Mouse (Mus musculus): ENCODE measurements around the gene Rbm14. TPM values are rescaled to one million over a fixed set of nuclear protein-coding genes. Genes with fewer than 3 reads are reported as not detected.

Gene Rbm14
- total RNA-seq, 2 experiments from 2014 or later = 47.0 to 50.2 TPM

Other genes with a start within 250 kb of the Rbm14 start
- gene Lrfn4, start 196.0 kb downstream of the Rbm14 start, total RNA-seq (2021) = 10 to 100 TPM in 1 of 2 experiments, 1 to 10 TPM in 1; 7.3 to 10.2 TPM
- gene Rce1, start 186.0 kb downstream of the Rbm14 start, total RNA-seq (2021) = 10 to 100 TPM; 23.7 to 30.9 TPM
- under 1 TPM in 1 of 2 experiments, not detected in 1; 0.97 TPM for gene Gm960, start 113.0 kb downstream of the Rbm14 start, total RNA-seq (2021)
- 1 to 10 TPM; 4.7 to 7.3 TPM for gene Sptbn2, start 100.5 kb downstream of the Rbm14 start, total RNA-seq (2021)
- gene Rbm4b, start 55.1 kb downstream of the Rbm14 start, total RNA-seq (2021) = 10 to 100 TPM; 11.2 to 13.1 TPM
- gene Rbm4, start 17.7 kb downstream of the Rbm14 start, total RNA-seq (2021) = 10 to 100 TPM; 50.6 to 60.8 TPM
- 10 to 100 TPM; 18.7 to 19.9 TPM for gene Gm21992, start within 50 bp of the Rbm14 start, total RNA-seq (2021)
- 100 to 1,000 TPM; 109 to 114 TPM for gene Ccs, start 27.7 kb upstream of the Rbm14 start, total RNA-seq (2021)
- gene Ccdc87, start 27.7 kb upstream of the Rbm14 start, total RNA-seq (2021) = under 1 TPM in 1 of 2 experiments, not detected in 1; 0.12 TPM
- gene Ctsf, start 43.5 kb upstream of the Rbm14 start, total RNA-seq (2021) = 100 to 1,000 TPM; 205 to 216 TPM
- gene Actn3, start 66.3 kb upstream of the Rbm14 start, total RNA-seq (2021) = 10 to 100 TPM; 70.8 to 96.2 TPM
- gene Zdhhc24, start 67.0 kb upstream of the Rbm14 start, total RNA-seq (2021) = 10 to 100 TPM; 12.5 to 13.9 TPM
- gene Bbs1, start 95.0 kb upstream of the Rbm14 start, total RNA-seq (2021) = 10 to 100 TPM in 1 of 2 experiments, 1 to 10 TPM in 1; 7.4 to 10.3 TPM
- gene Dpp3, start 116.7 kb upstream of the Rbm14 start, total RNA-seq (2021) = 10 to 100 TPM; 74.1 to 83.4 TPM
- gene Peli3, start 131.5 kb upstream of the Rbm14 start, total RNA-seq (2021) = 1 to 10 TPM; 2.8 to 3.9 TPM
- gene Mrpl11, start 150.5 kb upstream of the Rbm14 start, total RNA-seq (2021) = 10 to 100 TPM; 72.0 to 75.1 TPM
- under 1 TPM; 0.15 to 0.24 TPM for gene Npas4, start 178.7 kb upstream of the Rbm14 start, total RNA-seq (2021)
- 1 to 10 TPM; 3.2 to 5.1 TPM for gene Slc29a2, start 212.2 kb upstream of the Rbm14 start, total RNA-seq (2021)
- 10 to 100 TPM; 28.7 to 35.7 TPM for gene B4gat1, start 227.2 kb upstream of the Rbm14 start, total RNA-seq (2021)
- gene AC124502.3, start 227.3 kb upstream of the Rbm14 start, total RNA-seq (2021) = 1 to 10 TPM; 1.8 to 2.8 TPM
- 10 to 100 TPM; 22.1 to 25.4 TPM for gene Brms1, start 229.7 kb upstream of the Rbm14 start, total RNA-seq (2021)
- gene Rin1, start 238.8 kb upstream of the Rbm14 start, total RNA-seq (2021) = 1 to 10 TPM; 1.7 to 3.7 TPM